Mouse (Mus musculus) frontal cortex, postnatal 10 days (tissue): Measurements from ENCODE around the gene Exoc7.

Source experiments
- DNase-seq, 2 experiments: peaks; one replicate each; pipeline ENCODE4 v3.0.0; 2022; ENCODE audit warnings: low spot score in 2 of 2, mixed read lengths in 1 of 2

Exoc7 gene

DNA sequence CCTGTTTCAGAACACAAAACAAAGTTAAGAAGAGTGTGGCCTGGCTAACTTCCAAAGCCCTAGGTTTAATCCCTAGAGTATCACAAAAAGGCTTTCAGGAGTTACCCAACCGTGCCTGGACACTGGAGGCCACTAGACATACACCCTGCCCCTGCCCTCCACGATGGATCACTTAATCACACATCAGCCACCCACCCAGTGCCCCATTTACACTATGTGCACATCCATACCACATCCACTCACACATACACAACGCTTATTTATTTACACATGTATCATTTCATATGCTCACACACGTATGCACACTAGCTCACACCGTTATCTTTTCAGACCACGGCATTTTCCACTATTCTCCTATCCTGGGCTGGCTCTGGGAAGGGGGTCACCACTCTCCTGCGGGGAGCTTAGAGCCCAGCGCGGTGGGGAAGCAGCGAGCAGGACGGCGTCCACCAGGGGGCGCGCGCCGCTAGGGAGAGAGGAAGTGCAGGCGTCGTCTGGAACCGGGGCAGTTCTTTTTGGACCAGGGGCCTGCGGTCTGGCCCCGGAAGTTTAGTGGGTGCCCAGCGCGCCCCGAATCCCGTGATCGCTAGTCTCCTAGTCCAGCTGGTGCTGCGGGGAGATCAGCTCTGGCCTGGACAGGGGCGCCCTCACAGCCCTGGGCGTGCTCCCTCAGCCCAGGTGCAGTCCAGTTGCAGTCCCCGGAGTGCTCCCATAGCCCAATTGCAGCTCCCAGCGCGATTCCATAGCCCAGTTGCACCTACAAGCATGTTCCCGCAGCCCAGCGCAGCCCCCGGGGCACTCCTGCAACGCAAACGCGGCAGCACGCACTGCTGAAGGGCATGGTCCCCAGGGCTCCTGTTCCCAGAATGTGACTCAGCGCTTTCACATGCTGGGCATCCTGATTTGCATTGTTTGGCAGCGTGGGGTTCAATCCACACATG is 12.0 kb upstream of the Exoc7 start:
- peak in 1 of 2 experiments; percentile 80 for DNase-seq

- DNase-seq: no peak
These were observed 5.3 kb upstream of the Exoc7 start for GRCm38 (mm10) chr11:116312359-116312758.

DNA sequence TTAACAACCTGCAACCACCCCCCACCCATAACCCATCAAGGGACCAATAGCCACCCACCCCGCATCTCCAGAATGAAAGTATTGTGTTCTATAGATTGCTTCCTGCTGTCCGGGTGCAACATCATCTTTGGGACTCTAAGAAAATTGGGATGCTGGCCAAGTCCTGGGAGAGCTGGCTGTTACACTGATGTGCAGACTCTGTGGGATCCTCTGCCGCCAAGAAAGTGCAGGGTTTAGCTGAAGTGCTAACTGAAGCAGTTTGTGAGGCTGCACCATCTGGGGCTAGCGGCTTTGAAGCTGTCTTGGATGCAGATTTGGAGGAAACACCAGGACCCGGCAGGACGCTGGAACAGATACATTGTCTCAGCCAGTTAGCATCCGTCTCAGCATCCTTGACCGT is 4.1 kb upstream of the Exoc7 start:
- DNase-seq: no peak

- DNase-seq: no peak
These were observed 2.6 kb upstream of the Exoc7 start for GRCm38 (mm10) chr11:116309601-116310000.

DNA sequence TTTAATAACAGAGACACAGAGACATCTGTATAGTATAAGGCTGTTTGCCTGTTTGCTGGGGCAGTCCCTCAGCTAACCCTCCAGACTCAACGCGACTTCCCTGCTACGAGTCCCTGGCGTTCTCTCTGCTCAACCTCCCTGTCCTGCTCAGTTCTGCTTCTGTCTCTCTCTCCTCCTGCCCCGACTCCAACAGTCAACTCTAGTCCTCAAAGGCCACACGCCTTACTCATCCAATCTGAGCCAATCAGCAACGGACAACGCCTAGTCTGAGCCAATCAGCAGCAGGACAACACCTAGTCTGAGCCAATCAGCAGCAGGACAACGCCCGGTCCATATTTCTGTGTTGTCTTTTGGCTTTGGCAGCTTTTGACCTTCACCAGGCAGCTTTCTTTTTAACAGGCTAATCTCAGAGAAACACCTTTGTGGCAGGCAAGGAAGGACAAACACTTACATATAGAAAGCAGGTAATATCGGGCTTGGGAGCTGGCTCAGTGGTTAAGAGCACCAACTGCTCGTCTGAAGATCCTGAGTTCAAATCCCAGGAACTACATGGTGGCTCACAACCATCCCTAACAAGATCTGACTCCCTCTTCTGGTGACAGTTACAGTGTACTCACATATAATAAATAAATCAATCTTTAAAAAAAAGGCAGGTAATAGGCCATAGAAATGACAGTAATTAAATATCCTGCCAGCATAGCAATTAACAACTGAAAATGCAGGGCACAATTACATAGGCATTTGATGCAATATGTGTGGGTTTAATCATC is 914 bp upstream of the Exoc7 start:
- DNase-seq: no peak

DNA sequence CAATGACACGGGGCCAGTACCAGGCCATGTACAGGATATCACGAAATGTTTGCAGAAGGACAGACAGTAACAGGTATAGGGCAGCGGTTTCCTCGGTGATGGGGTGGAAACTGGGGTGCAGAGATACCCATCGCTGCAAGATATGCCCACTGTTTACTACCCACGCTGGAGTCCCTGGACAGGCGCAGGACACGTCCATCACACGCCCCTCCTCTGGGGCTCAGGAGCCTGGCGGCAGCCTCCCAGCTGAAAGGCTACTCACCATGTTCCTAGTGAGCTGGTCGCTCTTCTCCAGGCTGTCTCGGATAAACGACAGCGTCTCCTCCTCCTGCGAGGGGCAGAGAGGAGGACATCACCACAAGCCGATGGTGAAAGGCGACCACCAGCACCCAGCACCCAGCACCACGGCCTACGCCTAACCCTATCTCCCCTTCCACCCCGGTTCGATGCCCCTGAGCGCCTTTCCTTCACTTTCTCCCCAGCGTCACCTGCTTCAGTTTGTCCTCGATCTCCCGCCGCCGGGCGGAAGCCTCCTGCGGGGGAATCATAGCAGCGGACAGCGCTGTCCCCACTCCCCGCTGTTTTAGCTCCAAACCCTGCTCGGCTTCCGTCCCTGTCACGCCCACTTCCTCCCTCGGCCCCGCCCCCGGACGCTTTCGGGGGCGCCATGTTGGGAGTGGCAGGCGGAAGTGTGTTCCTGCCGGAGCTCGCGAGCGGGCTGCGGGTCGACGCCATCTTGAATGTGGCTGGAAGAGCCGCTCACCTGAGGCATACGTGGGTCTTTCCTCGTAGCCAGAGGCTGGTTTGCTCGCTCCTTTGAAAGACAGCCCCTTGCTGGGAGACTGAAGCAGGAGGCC is 679 bp downstream of the Exoc7 start:
- peak; percentile 81 to 88 for DNase-seq

DNA sequence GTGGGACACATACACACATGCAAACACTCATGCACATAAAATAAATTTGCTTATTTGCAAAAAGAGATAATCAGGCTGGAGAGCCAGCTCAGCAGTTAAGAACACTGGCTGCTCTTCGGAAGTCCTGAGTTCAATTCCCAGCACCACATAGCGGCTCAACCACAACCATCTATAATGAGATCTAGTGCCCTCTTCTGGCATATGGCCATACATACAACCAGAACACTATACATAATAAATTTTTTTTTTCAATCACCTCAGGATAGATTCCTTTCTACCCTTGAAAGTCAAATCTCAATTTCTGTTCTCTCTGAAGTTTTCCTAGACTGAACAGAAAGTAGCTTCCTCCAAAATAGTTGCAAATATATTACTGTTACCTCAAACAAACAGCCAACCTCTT is 1.6 kb downstream of the Exoc7 start:
- DNase-seq: no peak

DNA sequence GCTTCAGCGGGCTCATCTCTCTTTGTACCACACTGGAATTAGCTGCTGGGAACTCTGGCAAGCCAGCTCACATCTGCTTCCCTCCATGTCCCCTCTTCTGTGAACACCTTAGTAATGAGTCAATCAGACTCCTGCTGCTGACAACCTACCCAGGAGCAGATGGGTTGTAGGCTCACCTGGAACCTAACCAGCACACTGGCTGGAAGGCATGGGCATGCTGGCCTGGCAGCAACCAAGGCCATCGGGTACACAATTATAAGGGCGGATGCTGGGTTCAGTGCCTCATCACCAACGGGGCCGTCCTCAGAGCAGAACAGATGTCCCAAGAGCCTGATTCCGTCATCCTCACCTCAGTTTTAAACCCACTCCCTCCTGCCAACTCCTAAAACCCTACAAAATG is 8.4 kb downstream of the Exoc7 start:
- no peak for DNase-seq

- DNase-seq: no peak
These were observed 8.8 kb downstream of the Exoc7 start for GRCm38 (mm10) chr11:116298221-116298620.

DNA sequence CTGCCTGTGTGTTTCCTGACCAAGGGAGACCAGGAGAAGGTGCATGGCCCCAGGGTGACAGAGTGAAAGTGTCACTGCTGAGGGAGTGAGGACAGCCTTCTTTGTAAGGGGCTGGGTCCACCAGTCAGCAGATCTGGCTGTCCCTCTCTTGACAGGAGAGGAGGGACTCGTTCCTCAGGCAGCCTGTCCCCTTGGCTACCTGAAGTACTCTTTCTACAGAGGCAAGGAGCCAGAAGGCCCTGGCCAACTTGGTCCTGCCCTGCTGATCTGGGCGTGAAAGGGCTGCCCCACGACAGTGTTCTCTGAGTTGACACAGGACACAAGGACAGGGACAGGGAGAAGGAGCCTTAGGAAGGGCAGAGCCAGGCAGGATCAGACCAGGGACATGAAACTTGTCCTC is 10.0 kb downstream of the Exoc7 start:
- no peak for DNase-seq

- DNase-seq: no peak
These were observed 10.8 kb downstream of the Exoc7 start for GRCm38 (mm10) chr11:116296191-116296734.

- DNase-seq: no peak
These were observed 12.7 kb downstream of the Exoc7 start for GRCm38 (mm10) chr11:116294319-116294718.

GRCm38 (mm10) chr11:116293538-116294137 is 13.4 kb downstream of the Exoc7 start:
- no peak for DNase-seq

DNA sequence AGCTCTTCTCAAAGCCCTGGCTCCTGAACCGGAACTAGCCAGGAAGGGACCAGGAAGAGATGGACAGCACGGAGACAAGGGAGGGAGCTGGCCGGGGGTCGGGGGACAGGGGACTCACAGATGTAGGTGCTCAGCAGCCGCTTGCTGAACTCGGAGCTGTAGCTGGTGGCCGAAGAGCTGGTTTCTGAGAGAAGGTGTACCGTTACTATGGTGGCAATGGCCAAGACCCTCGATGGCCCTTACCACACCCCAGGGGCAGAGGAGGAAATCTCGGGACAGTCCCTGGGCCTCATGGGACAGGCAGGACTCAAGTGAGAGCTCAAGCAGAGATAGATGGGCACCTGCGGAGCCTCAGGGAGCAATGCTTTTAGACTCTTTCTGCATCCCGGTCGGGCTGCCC is 14.6 kb downstream of the Exoc7 start:
- no peak for DNase-seq

DNA sequence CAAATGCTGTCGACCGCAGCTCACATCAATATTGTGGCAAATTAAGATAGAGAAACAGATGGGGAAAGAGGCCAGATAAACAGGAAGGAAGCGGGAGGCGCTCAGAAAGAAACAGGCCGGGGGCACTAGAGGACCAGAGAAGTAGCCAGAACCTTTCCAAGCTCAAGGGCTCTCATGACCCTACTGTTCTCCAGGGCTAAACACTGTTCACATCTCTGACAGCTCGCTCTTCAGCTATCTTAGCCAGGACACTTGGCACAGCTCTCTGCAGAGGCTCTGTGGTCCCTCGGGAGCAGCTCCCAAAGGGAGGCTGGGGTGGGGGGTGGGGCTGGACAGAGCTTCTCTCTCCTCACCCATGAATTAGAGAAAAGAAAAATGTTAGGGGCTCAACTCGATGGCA is 16.5 kb downstream of the Exoc7 start:
- no peak for DNase-seq

DNA sequence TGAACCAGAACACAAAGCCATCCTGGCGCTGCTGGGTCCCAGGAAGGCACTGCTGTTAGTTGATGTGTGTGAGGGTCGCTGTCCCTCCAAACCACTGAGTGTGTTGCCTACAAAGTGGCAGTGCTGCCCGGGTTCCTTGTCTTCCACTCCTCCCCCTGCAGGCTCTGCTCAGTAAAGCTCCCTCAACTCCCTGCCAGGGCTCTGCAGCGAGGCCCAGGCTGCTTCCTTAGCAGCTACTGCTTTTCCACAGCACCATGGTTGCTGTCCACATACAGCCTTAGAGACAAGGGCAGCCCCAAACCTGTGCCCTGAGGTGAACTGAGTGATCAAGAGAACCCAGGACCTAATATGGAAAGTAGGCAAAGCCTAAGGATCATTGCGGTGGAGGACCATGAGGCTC is 19.7 kb downstream of the Exoc7 start:
- DNase-seq: no peak

DNA sequence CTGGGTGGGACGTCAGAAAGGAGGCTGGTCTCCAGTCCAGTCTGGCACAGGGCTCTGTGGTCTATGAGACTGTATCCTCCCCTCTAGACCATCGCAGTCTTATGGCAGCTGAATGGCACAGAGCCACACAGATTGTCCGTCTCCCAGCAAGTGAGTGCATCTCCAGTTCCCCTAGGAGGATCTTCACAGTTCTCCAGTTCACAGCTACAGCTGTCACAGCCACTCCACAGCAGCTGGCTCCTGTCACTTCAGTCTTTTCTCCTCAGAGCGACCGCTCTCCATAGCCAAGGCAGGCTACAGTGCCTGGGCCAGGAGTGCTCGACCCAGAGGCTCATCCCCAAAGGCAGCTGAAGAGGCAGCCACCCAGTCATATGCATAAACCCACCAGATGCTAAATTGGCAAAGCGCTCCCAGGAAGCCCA is 21.3 kb downstream of the Exoc7 start:
- no peak for DNase-seq

DNA sequence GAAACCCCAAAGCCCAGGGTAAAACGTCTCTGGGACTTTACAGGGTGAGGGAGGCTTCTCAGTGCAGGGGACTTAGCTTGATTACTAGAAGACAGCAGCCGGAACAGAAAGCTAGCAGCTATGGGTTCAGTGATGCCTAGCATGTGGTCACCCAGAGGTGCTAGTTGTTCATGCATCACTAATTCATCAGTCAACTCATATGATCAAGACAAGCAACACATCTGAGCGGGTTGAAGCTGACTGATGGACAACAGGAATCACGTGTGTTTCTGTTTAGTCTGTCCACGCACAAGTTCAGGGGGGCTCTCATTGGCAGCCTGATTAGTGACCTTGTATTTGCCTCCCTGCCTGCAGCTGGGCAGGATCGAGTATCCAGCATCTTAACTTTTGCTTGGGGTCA is 23.1 kb downstream of the Exoc7 start:
- DNase-seq: no peak

DNA sequence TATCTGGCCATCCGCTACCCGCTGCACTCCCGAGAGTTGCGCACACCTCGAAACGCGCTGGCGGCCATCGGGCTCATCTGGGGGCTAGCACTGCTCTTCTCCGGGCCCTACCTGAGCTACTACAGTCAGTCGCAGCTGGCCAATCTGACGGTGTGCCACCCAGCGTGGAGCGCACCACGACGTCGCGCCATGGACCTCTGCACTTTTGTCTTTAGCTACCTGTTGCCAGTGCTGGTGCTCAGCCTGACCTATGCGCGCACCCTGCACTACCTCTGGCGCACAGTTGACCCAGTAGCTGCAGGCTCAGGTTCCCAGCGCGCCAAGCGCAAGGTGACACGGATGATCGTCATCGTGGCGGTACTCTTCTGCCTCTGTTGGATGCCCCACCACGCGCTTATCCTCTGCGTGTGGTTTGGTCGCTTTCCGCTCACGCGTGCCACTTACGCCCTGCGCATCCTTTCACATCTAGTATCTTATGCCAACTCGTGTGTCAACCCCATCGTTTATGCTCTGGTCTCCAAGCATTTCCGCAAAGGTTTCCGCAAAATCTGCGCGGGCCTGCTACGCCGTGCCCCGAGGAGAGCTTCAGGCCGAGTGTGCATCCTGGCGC is 24.0 kb downstream of the Exoc7 start:
- no peak for DNase-seq

DNA sequence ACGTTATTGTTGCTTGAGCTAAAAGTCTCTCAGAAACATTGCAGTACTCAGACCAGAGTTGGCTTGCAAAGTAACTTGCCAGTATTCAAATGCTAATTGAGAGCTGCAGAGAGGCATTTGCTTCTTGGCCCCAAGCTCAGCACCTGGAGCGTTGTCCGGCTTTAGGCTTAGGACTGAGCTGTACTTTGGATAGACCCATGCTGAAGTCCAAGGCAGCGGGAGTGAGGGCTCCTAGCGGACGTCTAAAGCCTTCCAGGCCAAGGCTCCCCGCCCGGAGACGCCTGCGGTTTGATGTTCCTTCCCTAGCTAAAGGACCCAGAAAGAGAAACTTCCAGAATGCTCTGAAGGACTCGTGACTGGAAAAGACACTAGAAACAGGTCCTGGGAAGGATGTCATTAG is 24.9 kb downstream of the Exoc7 start:
- no peak for DNase-seq

GRCm38 (mm10) chr11:116281671-116282070 is 25.4 kb downstream of the Exoc7 start:
- no peak for DNase-seq
